Mouse (Mus musculus) forebrain, embryonic 13.5 days (tissue): ENCODE data around the gene Tmem270. TPM values are rescaled to one million over a fixed set of nuclear protein-coding genes. Genes with fewer than 3 reads are reported as not detected.

Source experiments
- ATAC-seq: fragments of 200-750 bp; cut with Nextera tagmentation; 2 replicates; pipeline ENCODE4 v1.8.0; 2017
- H3K27ac ChIP-seq: fragments of 300-500 bp; sonication (generic); 2 replicates; pipeline ENCODE4 v1.5.1; 2015; ENCODE audit warnings: inconsistent platforms, mild to moderate bottlenecking, moderate library complexity
- H3K27me3 ChIP-seq: fragments of 300-500 bp; sonication (generic); 2 replicates; pipeline ENCODE4 v1.6.1; 2015; ENCODE audit warnings: mild to moderate bottlenecking, inconsistent platforms
- H3K36me3 ChIP-seq: fragments of 300-500 bp; sonication (generic); 2 replicates; pipeline ENCODE4 v1.6.1; 2015; ENCODE audit warnings: mild to moderate bottlenecking, inconsistent platforms; ENCODE audit not compliant: poor library complexity, severe bottlenecking
- H3K4me1 ChIP-seq: fragments of 300-500 bp; sonication (generic); 2 replicates; pipeline ENCODE4 v1.6.1; 2015; ENCODE audit warnings: inconsistent platforms
- H3K4me2 ChIP-seq: fragments of 300-500 bp; sonication (generic); 2 replicates; pipeline ENCODE4 v1.6.1; 2015; ENCODE audit warnings: inconsistent platforms, mild to moderate bottlenecking, moderate library complexity
- H3K4me3 ChIP-seq: fragments of 300-500 bp; sonication (generic); 2 replicates; pipeline ENCODE4 v1.5.1; 2015; ENCODE audit warnings: mild to moderate bottlenecking, inconsistent platforms
- H3K9ac ChIP-seq: fragments of 300-500 bp; sonication (generic); 2 replicates; pipeline ENCODE4 v1.6.1; 2015; ENCODE audit warnings: mild to moderate bottlenecking, inconsistent platforms
- H3K9me3 ChIP-seq: fragments of 300-500 bp; sonication (generic); replicated peaks from 2 replicates; pipeline ENCODE4 v1.6.1; 2016; ENCODE audit warnings: inconsistent platforms
- WGBS: fragments of 180-500 bp; shearing (Covaris S2); methylation state at CpG from one replicate; pipeline ENCODE4 v1.1.7; 2015; 5-methylcytosine and 5-hydroxymethylcytosine counted together
- polyA plus RNA-seq: library from polyadenylated mRNA; unstranded; fragments of >200 nt; fragmentation: Nextera tagmentation; extraction: Ambion mirVana; gene quantifications from 2 replicates; pipeline ENCODE4 v1.2.1, GENCODE M21; 2015

Gene Tmem270
- polyA plus RNA-seq = not detected in 2 replicates

- ATAC-seq = no peak
- Histone ChIP-seq H3K27ac (no peak within 1 kb of the TSS), H3K9ac (0 out of 2 replicates have a peak within 1 kb of the TSS, but pooled peaks have one; percentile 34), H3K9me3 (no peaks in the 10 kb centered on the region), H3K36me3 (no peaks in the 10 kb centered on the region), H3K27me3 (no peaks in the 10 kb centered on the region), H3K4me2 (no peak within 1 kb of the TSS), H3K4me3 (no peak within 1 kb of the TSS), H3K4me1 (no peaks in the 10 kb centered on the region)
- 83% methylated on average over 6 of the region's 6 CpGs for WGBS
These were observed at the start of gene Tmem270 for GRCm38 (mm10) chr5:134906633-134907032. Gene Tmem270, minus strand, starts transcription at chr5:134906733.

- Histone ChIP-seq H3K9ac (no peak overlapping the region), H3K36me3 (no peaks in the 10 kb centered on the region), H3K4me2 (no peak overlapping the region), H3K27me3 (no peaks in the 10 kb centered on the region), H3K4me1 (no peaks in the 10 kb centered on the region), H3K9me3 (no peaks in the 10 kb centered on the region), H3K4me3 (no peak overlapping the region), H3K27ac (no peak overlapping the region)
- 94% methylated on average over 5 of the region's 5 CpGs for WGBS
- no peak for ATAC-seq
These were observed 49.0 kb upstream of the Tmem270 start for GRCm38 (mm10) chr5:134955491-134955890.

DNA sequence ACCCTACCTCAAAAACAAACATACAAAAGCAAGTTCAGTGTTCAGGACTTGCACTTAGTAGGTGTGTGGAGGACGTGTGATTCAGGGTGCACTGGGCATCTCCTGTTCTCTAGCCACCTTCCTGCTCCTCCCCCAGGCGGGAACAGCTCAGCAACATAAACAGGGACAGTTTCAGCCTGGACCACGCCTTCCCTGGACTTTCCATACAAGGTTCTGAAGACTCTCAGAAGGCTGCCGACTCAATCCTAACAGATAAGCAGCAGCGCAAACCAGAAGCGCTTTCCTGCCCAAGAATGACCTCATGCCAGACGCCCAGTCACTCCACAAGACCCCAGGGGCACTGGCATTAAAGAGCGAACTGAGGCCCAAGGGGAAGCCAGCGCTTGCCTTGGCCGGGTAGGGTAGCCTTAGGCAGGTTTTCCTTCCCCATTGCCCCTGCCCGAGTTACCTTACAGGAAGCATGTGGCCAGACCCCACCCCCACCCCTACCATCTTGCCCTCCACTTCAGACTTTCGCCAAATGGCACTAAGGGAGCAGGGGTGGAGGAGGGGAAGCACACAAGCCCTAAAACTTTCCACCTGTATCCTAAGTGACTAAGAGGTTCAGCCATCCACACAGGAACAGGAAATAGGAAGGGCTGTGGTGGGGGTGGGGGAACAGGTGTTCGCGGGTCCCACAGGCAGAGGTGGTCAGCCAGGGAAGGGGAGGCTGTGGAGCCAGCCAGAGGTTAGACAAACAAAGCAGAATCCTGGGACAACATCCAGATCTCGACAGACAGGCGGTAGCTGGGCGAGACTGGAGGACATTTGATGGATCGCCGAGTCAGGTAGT, 44.7 kb upstream of the Tmem270 start:
- H3K4me3 ChIP-seq = no peak overlapping the region
- no peak overlapping the region for H3K4me2 ChIP-seq
- no peaks in the 10 kb centered on the region for H3K9me3 ChIP-seq
- no peak overlapping the region for H3K9ac ChIP-seq
- peaks cover 17% of the 10 kb centered on the region for H3K27me3 ChIP-seq
- no peak overlapping the region for H3K27ac ChIP-seq
- H3K36me3 ChIP-seq = no peaks in the 10 kb centered on the region
- 53% methylated on average over 19 of the region's 19 CpGs for WGBS
- ATAC-seq = no peak
- H3K4me1 ChIP-seq = no peaks in the 10 kb centered on the region

DNA sequence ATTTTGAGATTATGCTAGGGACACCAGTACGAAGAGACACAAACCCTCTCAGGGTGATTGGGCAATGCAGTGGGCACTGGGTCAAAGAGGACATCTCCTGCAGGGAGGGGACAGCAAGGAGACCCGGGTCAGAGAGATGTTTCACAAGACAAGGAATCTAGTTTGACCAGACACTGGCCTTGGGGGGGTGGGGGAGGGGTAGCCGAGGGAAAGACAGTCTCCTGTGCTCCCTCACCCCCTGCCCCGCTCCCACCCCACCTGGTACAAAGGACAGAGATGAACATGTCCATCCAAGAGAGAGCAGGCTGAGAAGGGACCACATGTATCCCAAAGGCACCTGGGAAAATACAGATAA, 41.5 kb upstream of the Tmem270 start:
- ATAC-seq = no peak
- no peak overlapping the region for H3K27ac ChIP-seq
- no peak overlapping the region for H3K4me3 ChIP-seq
- H3K9me3 ChIP-seq = no peaks in the 10 kb centered on the region
- H3K4me2 ChIP-seq = no peak overlapping the region
- no peak overlapping the region for H3K9ac ChIP-seq
- no peaks in the 10 kb centered on the region for H3K36me3 ChIP-seq
- no peaks in the 10 kb centered on the region for H3K4me1 ChIP-seq
- WGBS = 70% methylated on average over 4 of the region's 4 CpGs
- peaks cover 37% of the 10 kb centered on the region for H3K27me3 ChIP-seq

DNA sequence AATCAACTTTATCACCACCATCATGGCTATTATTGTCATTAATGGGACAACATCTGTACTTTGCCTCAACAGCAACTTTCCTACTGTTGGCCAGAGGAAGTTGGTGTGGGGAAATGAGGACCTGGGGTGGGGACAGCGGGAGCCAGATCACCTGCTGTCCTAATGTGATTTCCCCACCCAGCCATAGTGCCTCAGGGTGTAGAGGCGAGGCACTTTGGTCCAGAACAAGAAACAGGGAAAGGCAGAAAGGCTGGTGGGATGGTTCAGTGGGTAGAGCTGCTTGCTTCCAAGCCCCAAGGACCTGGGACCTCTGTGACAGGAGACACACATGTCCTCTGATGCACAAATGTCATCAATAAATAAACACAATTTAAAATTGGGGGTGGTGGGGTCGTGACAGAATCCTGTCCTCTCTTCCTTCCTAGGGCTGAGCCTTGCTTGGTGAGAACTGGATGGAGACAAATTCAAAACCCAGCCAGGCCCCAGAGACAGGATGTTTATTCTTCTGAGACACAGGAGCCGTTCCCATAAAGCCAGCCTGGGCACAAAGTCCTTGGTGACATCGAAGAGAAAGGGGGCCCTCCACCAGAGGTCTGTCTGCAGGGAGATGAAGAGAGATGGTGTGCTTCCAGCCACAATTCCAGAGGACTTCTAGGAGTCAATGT, 41.0 kb upstream of the Tmem270 start:
- Histone ChIP-seq H3K36me3 (no peaks in the 10 kb centered on the region), H3K4me2 (no peak overlapping the region), H3K27ac (no peak overlapping the region), H3K27me3 (peaks cover 37% of the 10 kb centered on the region), H3K9me3 (no peaks in the 10 kb centered on the region), H3K4me1 (no peaks in the 10 kb centered on the region), H3K4me3 (no peak overlapping the region), H3K9ac (no peak overlapping the region)
- no peak for ATAC-seq
- 72% methylated on average over 5 of the region's 5 CpGs for WGBS

GRCm38 (mm10) chr5:134946857-134947255, 40.3 kb upstream of the Tmem270 start, which contains the start of gene Cldn4:
Gene Cldn4, minus strand, starts transcription at chr5:134946934.
- Histone ChIP-seq H3K36me3 (no peaks in the 10 kb centered on the region), H3K4me1 (no peaks in the 10 kb centered on the region), H3K9me3 (no peaks in the 10 kb centered on the region), H3K27me3 (peaks cover 37% of the 10 kb centered on the region), H3K4me3 (no peak within 1 kb of the TSS), H3K9ac (no peak within 1 kb of the TSS), H3K4me2 (no peak within 1 kb of the TSS), H3K27ac (no peak within 1 kb of the TSS)
- 10% methylated on average over 11 of the region's 11 CpGs for WGBS
- ATAC-seq = no peak

DNA sequence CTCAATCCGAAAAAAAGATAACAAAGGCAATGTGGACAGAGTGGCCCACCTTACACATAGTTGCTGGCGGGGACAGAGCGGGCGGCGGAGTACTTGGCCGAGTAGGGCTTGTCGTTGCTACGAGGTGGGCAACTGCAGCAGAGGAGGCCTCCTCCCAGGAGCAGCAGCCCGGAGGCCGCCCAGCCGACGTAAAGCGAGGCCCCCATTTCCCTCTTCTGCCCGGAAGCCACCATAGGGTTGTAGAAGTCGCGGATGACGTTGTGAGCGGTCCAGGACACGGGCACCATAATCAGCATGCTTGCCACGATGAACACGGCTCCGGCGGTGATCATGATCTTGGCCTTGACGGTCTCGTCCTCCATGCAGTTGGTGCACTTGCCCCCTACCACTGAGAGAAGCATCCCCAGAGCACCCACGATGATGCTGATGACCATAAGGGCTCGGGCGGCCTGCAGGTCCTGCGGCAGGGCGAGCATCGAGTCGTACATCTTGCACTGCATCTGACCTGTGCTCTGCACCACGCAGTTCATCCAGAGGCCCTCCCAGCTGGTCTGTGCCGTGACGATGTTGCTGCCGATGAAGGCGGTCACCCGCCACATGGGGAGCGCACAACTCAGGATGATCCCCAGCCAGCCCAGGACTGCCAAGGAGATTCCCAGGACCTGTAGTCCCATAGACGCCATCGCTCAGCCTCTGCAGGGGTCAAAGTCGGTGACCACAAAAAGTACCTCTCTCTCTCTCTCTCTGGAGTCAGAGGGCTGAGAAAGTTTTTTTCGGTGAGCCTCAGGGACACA, 39.7 kb upstream of the Tmem270 start:
- Histone ChIP-seq H3K9me3 (no peaks in the 10 kb centered on the region), H3K36me3 (no peaks in the 10 kb centered on the region), H3K9ac (no peak overlapping the region), H3K27me3 (peaks cover 37% of the 10 kb centered on the region), H3K4me1 (no peaks in the 10 kb centered on the region), H3K4me2 (no peak overlapping the region), H3K4me3 (no peak overlapping the region), H3K27ac (no peak overlapping the region)
- no peak for ATAC-seq
- 21% methylated on average over 43 of the region's 43 CpGs for WGBS

DNA sequence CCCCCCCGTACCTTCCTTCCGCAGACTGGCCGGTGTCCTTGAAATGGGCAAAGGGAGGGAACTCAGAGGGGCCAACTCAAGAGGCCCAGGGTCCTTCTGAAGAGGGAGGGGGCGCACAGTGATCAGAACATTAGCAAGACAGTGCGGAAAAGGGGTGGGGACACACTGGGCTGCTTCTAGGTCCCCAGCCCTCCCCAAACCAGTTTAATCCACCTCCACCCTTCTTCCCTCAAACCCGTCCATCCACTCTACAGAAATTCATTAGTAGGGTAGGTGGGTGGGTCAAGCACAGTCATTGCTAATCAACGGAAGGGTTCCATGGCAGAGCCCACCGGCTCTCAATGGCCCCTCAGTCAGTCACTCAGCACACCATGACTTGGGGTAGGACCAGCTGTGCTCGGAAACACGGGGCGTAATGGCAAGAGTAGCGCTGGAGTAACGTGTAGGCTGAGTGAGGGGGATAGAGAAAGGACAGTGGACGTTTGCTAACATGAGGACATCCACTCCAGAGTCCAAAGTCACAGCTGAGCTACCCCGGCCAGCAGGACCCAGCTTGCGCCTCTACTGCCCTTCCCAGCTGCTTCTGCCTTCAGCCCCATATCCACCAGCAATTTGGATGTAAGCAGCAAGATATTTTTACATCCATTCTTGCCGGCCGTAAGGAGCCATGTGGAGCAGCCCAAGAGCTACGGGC, 38.9 kb upstream of the Tmem270 start:
- ATAC-seq = no peak
- 44% methylated on average over 18 of the region's 19 CpGs for WGBS
- H3K36me3 ChIP-seq = no peaks in the 10 kb centered on the region
- H3K27ac ChIP-seq = no peak overlapping the region
- H3K4me3 ChIP-seq = no peak overlapping the region
- H3K27me3 ChIP-seq = peaks cover 37% of the 10 kb centered on the region
- H3K4me1 ChIP-seq = no peaks in the 10 kb centered on the region
- H3K4me2 ChIP-seq = no peak overlapping the region
- no peak overlapping the region for H3K9ac ChIP-seq
- H3K9me3 ChIP-seq = no peaks in the 10 kb centered on the region

- H3K27me3 ChIP-seq = peaks cover 37% of the 10 kb centered on the region
- ATAC-seq = no peak
- no peak overlapping the region for H3K4me3 ChIP-seq
- 74% methylated on average over 5 of the region's 5 CpGs for WGBS
- no peak overlapping the region for H3K9ac ChIP-seq
- H3K4me2 ChIP-seq = no peak overlapping the region
- no peaks in the 10 kb centered on the region for H3K9me3 ChIP-seq
- no peak overlapping the region for H3K27ac ChIP-seq
- no peaks in the 10 kb centered on the region for H3K36me3 ChIP-seq
- H3K4me1 ChIP-seq = no peaks in the 10 kb centered on the region
These were observed 37.6 kb upstream of the Tmem270 start for GRCm38 (mm10) chr5:134944179-134944578.

GRCm38 (mm10) chr5:134942740-134943139, 36.2 kb upstream of the Tmem270 start:
- Histone ChIP-seq H3K9me3 (no peaks in the 10 kb centered on the region), H3K9ac (no peak overlapping the region), H3K36me3 (no peaks in the 10 kb centered on the region), H3K27ac (no peak overlapping the region), H3K4me3 (no peak overlapping the region), H3K4me1 (no peaks in the 10 kb centered on the region), H3K4me2 (no peak overlapping the region), H3K27me3 (peaks cover 35% of the 10 kb centered on the region)
- WGBS = 73% methylated on average over 2 of the region's 2 CpGs
- no peak for ATAC-seq

GRCm38 (mm10) chr5:134941472-134942209, 35.1 kb upstream of the Tmem270 start:
- Histone ChIP-seq H3K4me2 (no peak overlapping the region), H3K36me3 (no peaks in the 10 kb centered on the region), H3K27me3 (peaks cover 24% of the 10 kb centered on the region), H3K4me3 (no peak overlapping the region), H3K9me3 (no peaks in the 10 kb centered on the region), H3K27ac (no peak overlapping the region), H3K4me1 (no peaks in the 10 kb centered on the region), H3K9ac (no peak overlapping the region)
- no peak for ATAC-seq
- 88% methylated on average over 14 of the region's 14 CpGs for WGBS
